Mouse (Mus musculus) CD8-positive naive resting alpha-beta T cell, adult 2 months (primary cell): ENCODE results near the gene Pla2g4e.
"Not testable (repeated sequence)": the region's sequence is repeated elsewhere in the genome, so short reads cannot be mapped to it uniquely, and the experiment has no call there.

Experiments
- DNase-seq, 2 experiments: peaks; one replicate each; pipeline ENCODE4 v3.0.0; 2022; ENCODE audit warnings: low read depth in 2 of 2, low spot score in 2 of 2

The Pla2g4e gene

GRCm38 (mm10) chr2:120244679-120245420, at the start of gene Pla2g4e:
Pla2g4e (minus strand) TSS chr2:120245335.
- no peak for DNase-seq

GRCm38 (mm10) chr2:120291471-120292078, 46.4 kb upstream of the Pla2g4e start:
- no peak for DNase-seq

GRCm38 (mm10) chr2:120288995-120289394, 43.9 kb upstream of the Pla2g4e start, which contains the start of gene Pla2g4d:
Pla2g4d (minus strand) TSS chr2:120289197.
- no peak for DNase-seq

- DNase-seq, result no peak
Measured at GRCm38 (mm10) chr2:120288401-120288800, 43.3 kb upstream of the Pla2g4e start.

GRCm38 (mm10) chr2:120285639-120286038, 40.5 kb upstream of the Pla2g4e start:
- DNase-seq, result no peak

GRCm38 (mm10) chr2:120284705-120285104, 39.6 kb upstream of the Pla2g4e start:
- DNase-seq, result no peak

GRCm38 (mm10) chr2:120284094-120284493, 39.0 kb upstream of the Pla2g4e start:
- DNase-seq, result no peak

- DNase-seq, result no peak
Measured at GRCm38 (mm10) chr2:120283550-120283949, 38.4 kb upstream of the Pla2g4e start.

- no peak for DNase-seq
Measured at GRCm38 (mm10) chr2:120281221-120281620, 36.1 kb upstream of the Pla2g4e start.

GRCm38 (mm10) chr2:120279961-120280360, 34.8 kb upstream of the Pla2g4e start:
- peak in 1 of 2 experiments; percentile 25 for DNase-seq

GRCm38 (mm10) chr2:120276951-120277350, 31.8 kb upstream of the Pla2g4e start:
- no peak for DNase-seq

GRCm38 (mm10) chr2:120268635-120269034, 23.5 kb upstream of the Pla2g4e start:
- DNase-seq, result no peak

- no peak for DNase-seq
Measured at GRCm38 (mm10) chr2:120265523-120265922, 20.4 kb upstream of the Pla2g4e start.

- DNase-seq, result no peak
Measured at GRCm38 (mm10) chr2:120264858-120265257, 19.7 kb upstream of the Pla2g4e start.

- DNase-seq, result no peak
Measured at GRCm38 (mm10) chr2:120262876-120263275, 17.7 kb upstream of the Pla2g4e start.

GRCm38 (mm10) chr2:120261346-120261745, 16.2 kb upstream of the Pla2g4e start:
- DNase-seq, result no peak

GRCm38 (mm10) chr2:120256259-120256658, 11.1 kb upstream of the Pla2g4e start:
- no peak for DNase-seq

GRCm38 (mm10) chr2:120252644-120253043, 7.5 kb upstream of the Pla2g4e start:
- DNase-seq, result no peak

- no peak for DNase-seq
Measured at GRCm38 (mm10) chr2:120245421-120246016, 384 bp upstream of the Pla2g4e start.

GRCm38 (mm10) chr2:120243995-120244394, 1.1 kb downstream of the Pla2g4e start:
- DNase-seq, result no peak

- DNase-seq, result no peak
Measured at GRCm38 (mm10) chr2:120242791-120243467, 2.2 kb downstream of the Pla2g4e start.

GRCm38 (mm10) chr2:120238733-120239132, 6.4 kb downstream of the Pla2g4e start:
- not testable (repeated sequence) for DNase-seq
